Mouse (Mus musculus): ENCODE results near the gene Edaradd. TPM values are rescaled to one million over a fixed set of nuclear protein-coding genes. Genes with fewer than 3 reads are reported as not detected.

The Edaradd gene
- polyA plus RNA-seq, 1 experiment from 2014 or later, result 4.6 TPM

DNA sequence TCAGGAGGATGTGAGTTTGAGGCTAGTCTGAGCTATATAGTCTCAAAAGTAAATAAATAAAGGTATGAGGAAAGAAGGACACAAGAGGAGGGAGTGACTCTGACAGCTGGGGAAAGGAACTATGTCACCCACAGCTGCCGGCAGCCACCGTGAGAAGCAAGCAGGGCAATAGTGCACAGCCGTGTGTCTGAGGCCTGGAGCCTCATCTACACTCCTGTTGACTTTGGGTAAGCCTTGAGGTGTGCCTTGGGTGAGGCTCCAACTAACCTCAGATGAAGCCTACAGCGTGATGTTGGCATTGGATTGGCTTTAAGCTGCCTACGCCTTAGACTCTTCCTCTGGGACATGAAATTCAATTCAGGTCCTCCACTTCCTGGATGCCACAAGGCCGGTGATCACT lies 10.2 kb downstream of the Edaradd start:
- Histone ChIP-seq H3K9me3 (no peaks in the 10 kb centered on the region), H3K27me3 (no peaks in the 10 kb centered on the region), H3K4me1 (0 out of 2 replicates have a peak, but pooled peaks cover 3% of the 10 kb centered on the region), H3K27ac (no peak overlapping the region), H3K4me2 (replicated peaks) (no peak overlapping the region), H3K36me3 (no peaks in the 10 kb centered on the region), H3K9ac (no peak overlapping the region), H3K4me3 (no peak overlapping the region)
- no peak for ATAC-seq (ENCODE audit: insufficient number of reproducible peaks, insufficient read depth, low FRiP score, low TSS enrichment)
- WGBS, result 77% methylated on average over 6 of the region's 6 CpGs

- no peak overlapping the region for H3K4me3 ChIP-seq
- no peaks in the 10 kb centered on the region for H3K27me3 ChIP-seq
- 89% methylated on average over 6 of the region's 6 CpGs for WGBS
- no peak for ATAC-seq (ENCODE audit: insufficient number of reproducible peaks, insufficient read depth, low FRiP score, low TSS enrichment)
- no peak overlapping the region for H3K9ac ChIP-seq
- H3K36me3 ChIP-seq, result no peaks in the 10 kb centered on the region
- H3K4me2 ChIP-seq (replicated peaks), result no peak overlapping the region
- H3K27ac ChIP-seq, result no peak overlapping the region
- H3K4me1 ChIP-seq, result peaks cover 10% of the 10 kb centered on the region; the same call in 1 of the 2 replicates
- H3K9me3 ChIP-seq, result no peaks in the 10 kb centered on the region
Observed at GRCm38 (mm10) chr13:12507426-12507825, 12.8 kb downstream of the Edaradd start.

GRCm38 (mm10) chr13:12505359-12505758 lies 14.9 kb downstream of the Edaradd start:
- Histone ChIP-seq H3K36me3 (no peaks in the 10 kb centered on the region), H3K9ac (no peak overlapping the region), H3K9me3 (no peaks in the 10 kb centered on the region), H3K4me3 (no peak overlapping the region), H3K4me2 (replicated peaks) (no peak overlapping the region), H3K27ac (no peak overlapping the region), H3K4me1 (peaks cover 10% of the 10 kb centered on the region; the same call in 1 of the 2 replicates), H3K27me3 (no peaks in the 10 kb centered on the region)
- ATAC-seq (ENCODE audit: insufficient number of reproducible peaks, insufficient read depth, low FRiP score, low TSS enrichment), result no peak
- 85% methylated on average over 3 of the region's 3 CpGs for WGBS

DNA sequence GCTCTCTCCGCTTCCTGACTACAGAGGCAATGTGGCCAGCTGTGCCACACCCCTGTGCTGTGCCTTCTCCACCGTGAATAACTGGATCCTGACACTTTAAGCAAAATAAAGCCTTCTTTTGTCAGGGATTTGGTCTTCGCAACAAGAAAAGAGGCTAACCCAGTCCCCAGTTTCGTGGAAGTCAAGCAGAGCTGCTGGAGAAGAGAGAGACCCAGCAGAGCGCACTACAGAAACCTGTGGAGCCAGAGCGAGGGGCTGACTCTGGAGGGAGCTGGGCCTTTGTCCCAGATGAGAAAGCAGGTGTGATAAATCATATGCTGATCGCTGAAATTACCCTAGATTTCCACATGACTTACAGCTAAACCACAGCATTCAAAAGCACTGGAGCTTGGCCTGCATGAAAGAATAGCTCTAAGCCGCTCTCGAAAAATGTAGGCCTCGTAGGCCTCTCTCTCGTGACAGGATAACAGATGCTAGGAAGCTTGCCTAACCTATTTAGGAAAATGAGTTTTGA lies 16.9 kb downstream of the Edaradd start:
- Histone ChIP-seq H3K27ac (peak overlapping the region; percentile 76), H3K9me3 (no peaks in the 10 kb centered on the region), H3K36me3 (no peaks in the 10 kb centered on the region), H3K27me3 (no peaks in the 10 kb centered on the region), H3K4me2 (replicated peaks) (no peak overlapping the region), H3K4me1 (peaks cover 10% of the 10 kb centered on the region; the same call in 1 of the 2 replicates), H3K4me3 (no peak overlapping the region), H3K9ac (no peak overlapping the region)
- ATAC-seq (ENCODE audit: insufficient number of reproducible peaks, insufficient read depth, low FRiP score, low TSS enrichment), result peak; percentile 52; the same call in 1 of the 2 replicates
- WGBS, result 40% methylated on average over 11 of the region's 11 CpGs

- Histone ChIP-seq H3K4me2 (replicated peaks) (no peak overlapping the region), H3K9ac (no peak overlapping the region), H3K36me3 (no peaks in the 10 kb centered on the region), H3K27ac (peak overlapping the region; percentile 76), H3K9me3 (no peaks in the 10 kb centered on the region), H3K4me1 (peaks cover 10% of the 10 kb centered on the region; the same call in 1 of the 2 replicates), H3K27me3 (no peaks in the 10 kb centered on the region), H3K4me3 (no peak overlapping the region)
- ATAC-seq (ENCODE audit: insufficient number of reproducible peaks, insufficient read depth, low FRiP score, low TSS enrichment), result no peak; the same call in 1 of the 2 replicates
- WGBS, result 54% methylated on average over 4 of the region's 4 CpGs
Observed at GRCm38 (mm10) chr13:12502665-12503237, 17.5 kb downstream of the Edaradd start.

DNA sequence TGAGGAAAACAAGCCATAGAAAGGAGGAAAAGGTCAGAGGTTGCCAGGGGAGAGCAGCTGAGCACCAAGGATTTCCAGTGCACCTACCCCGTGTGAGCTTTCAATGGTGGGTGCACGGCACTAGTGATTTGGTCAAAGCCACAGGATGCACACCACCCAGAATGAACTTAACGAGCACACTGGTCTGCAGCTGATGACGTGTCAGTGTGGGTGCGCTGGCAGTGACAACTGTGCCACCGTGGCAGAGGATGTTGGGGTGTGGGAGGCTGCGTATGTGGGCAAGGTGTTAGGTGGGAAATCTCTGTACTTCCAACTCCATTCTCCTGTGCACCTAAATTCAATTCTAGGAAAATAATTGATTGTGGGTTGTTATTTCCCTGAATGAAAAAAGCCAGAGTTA lies 21.1 kb downstream of the Edaradd start:
- no peak for ATAC-seq (ENCODE audit: insufficient number of reproducible peaks, insufficient read depth, low FRiP score, low TSS enrichment)
- Histone ChIP-seq H3K9ac (no peak overlapping the region), H3K4me3 (no peak overlapping the region), H3K9me3 (no peaks in the 10 kb centered on the region), H3K27me3 (no peaks in the 10 kb centered on the region), H3K4me1 (peaks cover 7% of the 10 kb centered on the region; the same call in 1 of the 2 replicates), H3K36me3 (no peaks in the 10 kb centered on the region), H3K4me2 (replicated peaks) (no peak overlapping the region), H3K27ac (no peak overlapping the region)
- 92% methylated on average over 7 of the region's 7 CpGs for WGBS

- Histone ChIP-seq H3K4me2 (replicated peaks) (no peak overlapping the region), H3K27me3 (no peaks in the 10 kb centered on the region), H3K4me3 (no peak overlapping the region), H3K9ac (no peak overlapping the region), H3K9me3 (no peaks in the 10 kb centered on the region), H3K27ac (no peak overlapping the region), H3K36me3 (no peaks in the 10 kb centered on the region), H3K4me1 (peaks cover 2% of the 10 kb centered on the region; the same call in 1 of the 2 replicates)
- WGBS, result 61% methylated on average over 8 of the region's 8 CpGs
- ATAC-seq (ENCODE audit: insufficient number of reproducible peaks, insufficient read depth, low FRiP score, low TSS enrichment), result no peak
Observed at GRCm38 (mm10) chr13:12497809-12498208, 22.4 kb downstream of the Edaradd start.

DNA sequence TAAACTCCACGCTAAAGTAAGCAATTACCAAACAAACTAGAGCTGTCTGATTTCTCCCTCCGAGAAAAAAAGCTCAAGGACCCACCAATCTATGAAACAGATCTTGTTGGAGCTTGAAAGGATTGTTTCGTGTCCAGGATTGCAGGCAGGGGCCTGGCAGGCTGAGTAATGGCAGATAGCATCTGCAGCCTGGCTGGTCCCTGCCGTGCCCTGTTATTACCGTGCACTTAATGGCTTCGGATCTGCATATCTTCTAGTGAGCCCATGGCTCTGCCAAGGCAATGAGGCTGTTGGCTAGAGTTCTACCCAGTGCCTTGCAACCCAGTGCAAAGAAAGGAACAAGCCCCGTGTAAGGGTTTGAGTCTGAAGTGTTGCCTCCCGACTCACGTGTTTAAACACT lies 25.5 kb downstream of the Edaradd start:
- Histone ChIP-seq H3K4me3 (no peak overlapping the region), H3K27me3 (no peaks in the 10 kb centered on the region), H3K36me3 (no peaks in the 10 kb centered on the region), H3K27ac (no peak overlapping the region), H3K4me1 (no peaks in the 10 kb centered on the region), H3K4me2 (replicated peaks) (no peak overlapping the region), H3K9ac (no peak overlapping the region), H3K9me3 (no peaks in the 10 kb centered on the region)
- no peak for ATAC-seq (ENCODE audit: insufficient number of reproducible peaks, insufficient read depth, low FRiP score, low TSS enrichment)
- 88% methylated on average over 9 of the region's 9 CpGs for WGBS

GRCm38 (mm10) chr13:12492515-12492914 lies 27.7 kb downstream of the Edaradd start:
- H3K4me1 ChIP-seq, result no peaks in the 10 kb centered on the region
- no peak overlapping the region for H3K4me2 ChIP-seq (replicated peaks)
- no peak overlapping the region for H3K4me3 ChIP-seq
- no peak for ATAC-seq (ENCODE audit: insufficient number of reproducible peaks, insufficient read depth, low FRiP score, low TSS enrichment)
- no peak overlapping the region for H3K9ac ChIP-seq
- no peaks in the 10 kb centered on the region for H3K36me3 ChIP-seq
- no peaks in the 10 kb centered on the region for H3K9me3 ChIP-seq
- no peak overlapping the region for H3K27ac ChIP-seq
- 94% methylated on average over 3 of the region's 3 CpGs for WGBS
- no peaks in the 10 kb centered on the region for H3K27me3 ChIP-seq

DNA sequence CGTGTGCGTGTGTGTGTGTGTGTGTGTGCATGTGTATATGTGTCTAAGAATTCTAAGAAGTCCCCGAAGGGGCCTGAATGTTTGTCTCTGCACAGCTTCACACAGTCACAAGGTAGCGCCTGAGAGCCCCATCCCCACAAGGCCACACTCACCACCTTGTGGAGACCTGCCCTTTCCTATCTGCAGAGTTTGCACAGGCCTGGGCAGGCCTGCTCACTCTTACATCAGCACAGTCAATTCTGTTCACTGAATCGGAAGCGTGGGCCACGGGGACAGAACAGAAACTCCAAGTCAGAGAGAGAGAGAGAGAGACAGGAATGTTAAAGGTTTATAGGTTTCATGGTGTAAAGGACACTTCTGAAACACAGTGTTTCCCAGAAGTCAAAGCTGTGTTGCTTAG lies 34.6 kb downstream of the Edaradd start:
- ATAC-seq (ENCODE audit: insufficient number of reproducible peaks, insufficient read depth, low FRiP score, low TSS enrichment), result peak; percentile 74; the same call in 1 of the 2 replicates

GRCm38 (mm10) chr13:12485197-12485596 lies 35.0 kb downstream of the Edaradd start:
- Histone ChIP-seq H3K4me2 (replicated peaks) (no peak overlapping the region), H3K9me3 (no peaks in the 10 kb centered on the region), H3K36me3 (no peaks in the 10 kb centered on the region), H3K27ac (peak overlapping the region; percentile 17; the same call in 1 of the 2 replicates), H3K4me3 (no peak overlapping the region), H3K4me1 (no peaks in the 10 kb centered on the region), H3K27me3 (no peaks in the 10 kb centered on the region), H3K9ac (no peak overlapping the region)
- no peak for ATAC-seq (ENCODE audit: insufficient number of reproducible peaks, insufficient read depth, low FRiP score, low TSS enrichment)
- 78% methylated on average over 2 of the region's 2 CpGs for WGBS

More for the DNA sequence above, 34.6 kb downstream of the Edaradd start:
- no peaks in the 10 kb centered on the region for H3K36me3 ChIP-seq
- H3K9me3 ChIP-seq, result no peaks in the 10 kb centered on the region
- no peaks in the 10 kb centered on the region for H3K4me1 ChIP-seq
- no peak overlapping the region for H3K9ac ChIP-seq
- H3K4me2 ChIP-seq (replicated peaks), result no peak overlapping the region
- 81% methylated on average over 7 of the region's 7 CpGs for WGBS
- no peak overlapping the region for H3K4me3 ChIP-seq
- peak overlapping the region; percentile 17; the same call in 1 of the 2 replicates for H3K27ac ChIP-seq
- H3K27me3 ChIP-seq, result no peaks in the 10 kb centered on the region

GRCm38 (mm10) chr13:12479802-12480201 lies 40.4 kb downstream of the Edaradd start:
- Histone ChIP-seq H3K4me2 (replicated peaks) (no peak overlapping the region), H3K27me3 (no peaks in the 10 kb centered on the region), H3K9ac (no peak overlapping the region), H3K4me3 (no peak overlapping the region), H3K4me1 (no peaks in the 10 kb centered on the region), H3K36me3 (0 out of 2 replicates have a peak, but pooled peaks cover 5% of the 10 kb centered on the region), H3K9me3 (no peaks in the 10 kb centered on the region), H3K27ac (no peak overlapping the region)
- WGBS, result 79% methylated on average over 6 of the region's 6 CpGs
- ATAC-seq (ENCODE audit: insufficient number of reproducible peaks, insufficient read depth, low FRiP score, low TSS enrichment), result no peak

All from embryonic facial prominence, embryonic 12.5 days (tissue).